Mouse (Mus musculus): Measurements from ENCODE around the gene Tmem254a.
"Not testable (repeated sequence)": the region's sequence is repeated elsewhere in the genome, so short reads cannot be mapped to it uniquely, and the experiment has no call there.

Gene Tmem254a

DNA sequence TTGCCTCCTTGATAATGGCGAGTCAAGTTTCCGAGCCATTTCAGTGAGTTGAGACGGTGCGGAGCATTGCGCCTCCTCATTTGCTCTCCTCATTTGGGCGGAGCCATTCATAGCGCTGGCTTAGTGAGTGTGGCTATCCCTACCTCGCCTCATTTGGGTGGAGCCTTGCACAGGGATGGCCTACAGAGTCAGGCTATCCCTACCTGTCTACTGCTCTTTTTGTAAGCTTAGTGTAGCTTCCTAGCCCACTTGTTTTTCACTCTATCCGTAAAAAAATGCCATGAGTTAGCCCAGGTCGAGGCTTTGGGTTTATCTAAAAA, at the start of gene Tmem254a:
Gene Tmem254a, minus strand, starts transcription at position 111 of the 320 bp plus-strand sequence.
- DNase-seq (ENCODE audit: low spot score): not testable (repeated sequence)

GRCm38 (mm10) chr14:25957861-25958260, 30.4 kb upstream of the Tmem254a start:
- DNase-seq (ENCODE audit: low spot score): not testable (repeated sequence)

- not testable (repeated sequence) for DNase-seq (ENCODE audit: low spot score)
Observed at GRCm38 (mm10) chr14:25938004-25938403, 10.5 kb upstream of the Tmem254a start, which contains the start of gene Cphx1. TSS of gene Cphx1 (plus strand) at chr14:25938304.

DNA sequence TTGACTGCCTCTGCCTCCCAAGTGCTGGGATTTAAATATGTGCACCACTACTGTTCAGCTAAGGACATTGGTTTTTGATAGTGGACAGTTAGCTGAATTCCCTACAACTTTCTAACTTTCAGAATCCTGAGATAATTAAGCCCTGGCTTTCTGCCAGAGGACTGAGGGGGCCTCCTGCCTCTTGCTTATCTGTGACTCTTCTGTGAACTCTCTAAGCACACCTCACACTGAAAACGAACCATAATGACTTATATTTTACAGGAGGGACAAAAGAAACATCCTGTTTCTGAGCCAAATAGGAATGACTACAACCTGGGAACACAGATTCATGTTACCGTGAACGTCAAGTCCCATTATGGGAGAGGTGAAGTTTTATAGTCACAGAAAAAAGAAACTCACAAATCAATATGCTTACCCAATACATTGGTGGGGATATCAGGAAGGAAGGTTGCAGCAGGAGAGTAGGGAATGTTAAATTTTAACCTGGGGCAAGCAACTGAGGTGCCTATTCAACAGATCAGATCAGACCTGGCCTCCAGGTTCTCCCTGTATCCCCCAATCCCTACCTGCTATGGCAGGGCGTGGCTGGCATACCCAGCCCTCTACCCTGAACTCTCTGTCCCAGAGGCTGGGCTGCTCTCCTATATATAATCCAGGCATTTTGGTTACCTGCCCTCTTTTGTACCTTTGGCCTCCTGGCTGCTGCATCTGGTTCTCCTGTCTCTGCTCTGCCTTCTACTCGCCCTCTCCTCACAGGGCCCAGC, 9.6 kb upstream of the Tmem254a start:
- DNase-seq (ENCODE audit: low spot score): not testable (repeated sequence)

- not testable (repeated sequence) for DNase-seq (ENCODE audit: low spot score)
Observed at GRCm38 (mm10) chr14:25926814-25927561, 484 bp downstream of the Tmem254a start.

DNA sequence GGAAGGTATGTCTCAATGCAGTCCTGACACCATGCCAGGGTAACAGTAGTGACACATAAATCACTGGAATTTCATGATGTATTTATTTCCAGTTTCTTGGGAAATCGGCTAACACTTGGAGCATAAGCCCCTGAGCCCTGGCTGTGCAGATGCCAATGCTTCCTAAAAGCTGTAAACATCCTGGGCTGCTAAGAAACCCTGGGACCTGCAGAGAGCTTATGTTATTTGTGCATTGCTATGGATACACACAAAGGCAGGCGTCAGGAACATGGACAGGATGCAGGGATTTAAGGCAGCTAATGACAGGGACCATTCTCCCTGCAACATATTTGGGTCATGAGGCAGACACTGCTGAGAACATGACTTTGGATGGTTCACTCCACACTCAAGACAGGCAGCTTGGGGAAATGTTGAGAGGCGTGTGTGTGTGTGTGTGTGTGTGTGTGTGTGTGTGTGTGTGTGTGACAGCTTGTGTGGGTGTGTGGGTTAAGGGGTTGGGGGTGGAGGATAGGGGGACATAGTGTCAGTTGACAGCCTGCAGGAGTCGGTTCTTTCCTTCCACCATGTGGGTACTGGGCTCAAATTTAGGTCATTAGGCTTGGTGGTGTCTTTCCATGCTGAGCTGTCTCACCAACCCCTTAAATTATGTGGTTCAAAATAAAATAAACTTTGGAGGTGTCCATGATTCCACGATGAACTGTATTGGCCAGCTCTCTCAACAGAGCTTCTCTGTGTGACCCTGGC, 8.9 kb downstream of the Tmem254a start:
- DNase-seq (ENCODE audit: low spot score): not testable (repeated sequence)

DNA sequence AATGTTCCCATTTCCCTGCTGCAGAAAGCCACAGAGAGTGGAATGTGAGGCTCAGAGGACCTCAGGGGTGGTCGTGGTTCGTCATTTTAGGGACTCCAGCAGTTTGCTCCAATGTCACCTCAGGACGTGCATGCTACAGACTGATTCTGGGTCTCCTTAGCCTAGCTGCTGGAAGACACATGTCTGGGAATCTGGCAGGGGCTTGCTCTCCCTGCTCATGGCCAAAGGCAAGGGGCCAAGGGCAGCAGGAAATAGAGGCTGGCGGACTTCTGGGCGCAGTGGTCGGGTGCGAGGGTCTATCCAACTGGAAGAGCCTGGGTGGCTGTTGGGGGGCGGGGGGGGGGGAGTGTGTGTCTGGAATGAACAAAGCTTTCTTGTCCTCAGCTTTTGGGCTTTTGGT, 18.5 kb downstream of the Tmem254a start:
- DNase-seq (ENCODE audit: low spot score): not testable (repeated sequence)

GRCm38 (mm10) chr14:25907272-25907671, 20.2 kb downstream of the Tmem254a start:
- DNase-seq (ENCODE audit: low spot score): not testable (repeated sequence)

DNA sequence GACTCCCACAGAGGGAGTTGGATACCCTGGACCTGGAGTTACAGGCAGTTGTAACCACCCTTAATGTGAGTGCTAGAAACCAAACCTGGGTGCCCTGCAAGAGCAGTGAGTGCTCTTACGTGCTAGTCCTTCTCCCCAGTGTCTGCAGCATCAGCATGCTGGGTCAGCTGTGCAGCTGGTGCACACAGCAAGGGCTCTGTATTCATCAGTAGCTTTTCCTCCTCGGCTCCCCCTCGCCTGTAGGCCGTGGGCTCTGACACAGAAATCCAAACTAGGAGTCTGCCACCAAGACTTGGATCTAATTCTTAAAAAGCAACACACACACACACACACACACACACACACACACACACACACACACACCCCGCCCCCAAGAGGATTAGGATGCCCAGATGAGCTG, 22.2 kb downstream of the Tmem254a start:
- not testable (repeated sequence) for DNase-seq (ENCODE audit: low spot score)

- not testable (repeated sequence) for DNase-seq (ENCODE audit: low spot score)
Observed at GRCm38 (mm10) chr14:25903000-25903399, 24.5 kb downstream of the Tmem254a start, which contains the start of gene Plac9a. TSS of gene Plac9a (minus strand) at chr14:25903100.

DNA sequence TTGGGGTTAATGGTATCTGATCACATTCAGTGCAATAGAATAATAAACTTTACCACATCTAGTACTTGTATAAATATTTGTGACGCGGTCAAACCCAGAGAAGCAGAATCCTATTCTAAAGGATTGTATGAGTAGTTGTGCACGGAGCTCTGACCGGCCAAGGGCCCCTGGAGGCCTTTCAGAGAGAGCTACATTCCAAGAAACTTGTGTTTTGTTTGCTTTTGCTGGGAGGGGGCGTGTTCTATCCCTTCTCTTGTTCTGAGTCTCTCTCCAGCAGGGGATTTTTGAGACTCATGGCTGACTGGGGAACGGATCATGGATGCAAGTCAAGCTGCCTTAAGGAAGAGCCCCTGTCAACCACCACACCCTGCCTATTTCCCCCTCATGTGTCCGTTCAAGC, 31.8 kb downstream of the Tmem254a start:
- DNase-seq (ENCODE audit: low spot score): not testable (repeated sequence)

DNA sequence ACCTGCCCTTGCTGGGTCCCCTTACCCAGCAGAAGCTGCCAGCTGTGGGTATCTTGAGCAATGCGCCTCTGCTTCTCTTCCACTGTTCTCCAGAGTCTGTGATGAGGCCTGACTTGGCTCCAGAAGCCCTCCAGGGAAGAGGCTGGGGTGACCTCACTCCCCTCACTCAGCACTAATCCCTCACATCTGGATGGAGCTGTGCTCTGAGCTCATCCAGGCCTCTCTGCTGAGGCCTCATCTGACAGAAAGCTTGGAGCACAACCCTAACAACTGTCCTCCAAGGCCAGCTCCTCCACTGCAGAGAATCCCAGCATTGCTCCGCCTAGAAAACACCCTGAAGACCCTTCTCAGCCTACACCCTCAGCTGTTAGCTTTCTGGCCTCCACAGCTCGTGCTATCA, 32.9 kb downstream of the Tmem254a start:
- not testable (repeated sequence) for DNase-seq (ENCODE audit: low spot score)

GRCm38 (mm10) chr14:25885886-25886285, 41.6 kb downstream of the Tmem254a start:
- DNase-seq (ENCODE audit: low spot score): not testable (repeated sequence)

DNA sequence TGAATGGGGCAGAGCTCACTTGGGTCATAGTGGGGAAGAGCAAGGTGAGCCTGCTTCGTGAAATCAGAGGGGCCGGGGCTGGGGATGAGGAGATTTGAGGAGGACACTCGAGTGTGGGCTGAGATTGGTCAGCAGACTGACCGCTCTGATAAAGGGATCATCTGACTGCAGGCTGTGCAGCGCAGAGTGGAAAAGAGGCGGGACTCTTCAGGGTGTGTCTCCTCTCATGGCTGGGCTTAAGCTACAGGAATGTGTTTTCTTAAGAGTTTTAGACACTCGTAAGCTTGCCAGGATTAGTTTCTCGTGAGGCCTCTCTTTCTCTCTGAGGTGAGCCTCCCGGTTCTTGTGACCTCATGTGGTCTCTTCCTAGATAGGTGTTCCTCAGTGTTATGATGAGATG, 45.7 kb downstream of the Tmem254a start:
- DNase-seq (ENCODE audit: low spot score): not testable (repeated sequence)

GRCm38 (mm10) chr14:25876640-25877039, 50.8 kb downstream of the Tmem254a start:
- not testable (repeated sequence) for DNase-seq (ENCODE audit: low spot score)
